Mouse (Mus musculus) cortical plate, adult 2 months (tissue): ENCODE results near the gene Pvalb.

Experiments used
- CTCF ChIP-seq: fragments of 200-500 bp; IDR thresholded peaks from 2 replicates; pipeline ENCODE4 v1.5.1; 2011; ENCODE audit warnings: mild to moderate bottlenecking, control low read depth, low read length; ENCODE audit not compliant: insufficient read depth; ENCODE audit errors: extremely low read depth
- POLR2A ChIP-seq: fragments of 200-500 bp; IDR thresholded peaks from 2 replicates; pipeline ENCODE4 v1.6.1; 2011; ENCODE audit warnings: mild to moderate bottlenecking, low read length, control low read depth; ENCODE audit not compliant: insufficient read depth; ENCODE audit errors: extremely low read depth

DNA sequence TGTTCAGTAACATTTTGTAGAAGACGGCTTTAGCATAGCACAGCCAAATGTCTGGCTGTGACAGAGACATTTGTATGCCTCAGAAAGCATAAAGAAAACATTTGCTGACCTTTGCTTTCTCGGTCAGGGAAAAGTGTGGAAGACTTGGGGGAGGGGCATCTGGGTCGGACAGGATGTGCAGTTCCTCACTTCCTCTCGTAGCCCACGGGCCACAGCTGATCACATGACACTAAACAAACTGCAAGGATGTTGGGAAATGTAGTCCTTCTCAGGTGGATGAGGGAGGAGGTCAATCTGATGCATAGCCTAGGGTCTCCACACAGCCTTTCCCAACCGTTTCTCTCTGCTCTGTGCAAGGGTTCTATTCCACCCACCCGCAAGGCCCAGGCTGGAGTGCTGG lies 57.6 kb downstream of the Pvalb start:
- TF ChIP-seq CTCF (no peak), POLR2A (no peak)
